Mouse (Mus musculus) kidney, postnatal 14 days (tissue): ENCODE results near the gene Tulp1.
A peak's percentile ranks its signal among the peaks of the same experiment; 100 is the strongest.
"Not testable (repeated sequence)": the region's sequence is repeated elsewhere in the genome, so short reads cannot be mapped to it uniquely, and the experiment has no call there.

Experiments
- DNase-seq: peaks from one replicate; pipeline ENCODE4 v3.0.0; 2022; ENCODE audit warnings: mixed read lengths

The Tulp1 gene

DNA sequence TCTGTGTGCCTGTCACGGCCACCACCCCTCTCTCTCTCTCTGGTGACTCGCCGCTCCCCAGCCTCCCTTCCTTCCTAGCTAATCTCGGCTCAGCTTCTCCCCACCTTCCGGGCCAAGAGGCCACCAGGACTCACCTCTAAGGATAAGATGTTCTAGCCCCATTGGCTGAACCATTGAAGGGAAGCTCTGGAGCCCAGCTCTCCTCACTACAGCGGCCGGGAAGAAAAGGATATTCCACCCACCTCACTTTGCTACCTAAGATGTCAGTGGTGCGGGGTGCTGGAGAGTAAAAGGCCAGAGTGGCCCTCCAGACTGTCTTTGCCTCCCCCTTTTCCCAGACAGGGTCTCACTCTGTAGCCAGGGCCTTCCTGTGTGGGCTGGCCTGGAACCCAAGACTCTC lies at the start of gene Tulp1:
Gene Tulp1 (minus strand): TSS at position 101 of the 400 bp plus-strand sequence.
- DNase-seq = no peak

DNA sequence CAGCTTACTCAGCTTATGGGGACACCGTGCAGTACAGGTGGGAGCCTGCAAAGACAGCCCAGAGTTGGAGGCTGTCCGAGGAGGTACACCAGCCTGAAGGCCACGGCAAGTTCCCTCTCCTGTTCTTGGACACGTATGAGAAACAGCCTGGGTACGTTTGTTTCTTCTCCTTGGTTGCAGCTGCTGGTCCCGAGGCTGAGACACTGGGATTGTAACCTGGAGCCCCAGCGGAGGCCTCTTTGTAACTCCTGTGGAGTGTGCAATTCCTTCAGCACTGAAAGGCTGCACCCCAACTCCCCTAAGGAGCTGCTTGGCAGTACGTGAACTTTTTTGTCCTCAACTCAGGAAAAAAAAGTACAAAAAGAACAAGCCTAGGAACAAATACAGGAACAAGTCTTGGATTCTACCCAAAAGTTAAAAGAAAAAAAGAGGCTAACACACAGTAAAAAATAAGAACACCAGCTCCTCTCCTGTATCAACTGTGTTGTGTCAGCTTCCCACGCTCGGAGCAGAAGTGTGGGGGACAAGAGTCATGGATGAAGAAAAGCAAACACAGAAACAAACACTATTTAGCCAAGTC lies 46.4 kb upstream of the Tulp1 start:
- DNase-seq = no peak

DNA sequence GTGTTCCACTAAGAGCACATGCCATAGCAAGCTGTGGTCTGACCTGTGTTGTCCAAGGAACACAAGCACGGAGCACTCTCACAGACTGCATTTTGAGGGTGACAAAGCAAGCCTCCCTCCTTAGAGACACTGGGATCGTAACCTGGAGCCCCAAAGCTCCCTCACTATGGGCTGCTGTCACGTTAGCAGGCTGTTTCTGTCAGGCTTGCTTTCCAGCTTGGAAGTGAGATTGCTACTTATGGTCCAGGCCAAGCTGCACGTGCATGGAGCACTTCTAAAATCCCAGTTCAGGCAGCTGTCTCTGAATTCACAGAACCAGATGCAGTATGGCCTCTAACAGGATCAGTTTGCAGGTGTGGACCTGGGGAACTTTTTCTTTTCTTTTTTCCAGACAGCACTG lies 45.7 kb upstream of the Tulp1 start:
- no peak for DNase-seq

DNA sequence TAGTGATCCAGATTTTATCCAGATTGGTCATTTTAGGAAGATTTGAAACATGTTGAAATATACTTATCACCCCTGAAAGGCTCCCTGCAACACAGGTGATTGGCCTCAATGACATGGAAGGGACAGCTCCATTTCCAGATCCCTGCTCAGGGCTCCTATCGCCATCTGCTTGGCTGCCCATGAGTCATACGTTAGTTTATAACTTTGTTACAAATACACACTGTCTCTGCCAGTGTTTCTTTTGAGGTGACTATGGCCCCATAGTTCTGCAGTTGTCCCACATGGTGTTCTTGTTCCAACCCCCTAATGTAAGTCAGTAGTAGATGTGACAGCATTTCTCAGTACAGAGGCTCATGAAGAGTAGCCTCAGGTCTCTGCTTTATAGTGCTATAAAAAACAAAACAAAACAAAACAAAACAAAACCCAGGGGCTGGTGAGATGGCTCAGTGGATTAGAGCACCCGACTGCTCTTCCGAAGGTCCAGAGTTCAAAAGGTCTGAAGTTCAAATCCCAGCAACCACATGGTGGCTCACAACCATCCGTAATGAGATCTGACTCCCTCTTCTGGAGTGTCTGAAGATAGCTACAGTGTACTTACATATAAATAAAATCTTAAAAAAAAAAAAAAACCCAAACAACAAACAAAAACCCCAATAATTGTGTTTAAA lies 43.4 kb upstream of the Tulp1 start:
- DNase-seq = no peak

- peak; percentile 88 for DNase-seq
Observed at GRCm38 (mm10) chr17:28407418-28408250, 42.6 kb upstream of the Tulp1 start.

DNA sequence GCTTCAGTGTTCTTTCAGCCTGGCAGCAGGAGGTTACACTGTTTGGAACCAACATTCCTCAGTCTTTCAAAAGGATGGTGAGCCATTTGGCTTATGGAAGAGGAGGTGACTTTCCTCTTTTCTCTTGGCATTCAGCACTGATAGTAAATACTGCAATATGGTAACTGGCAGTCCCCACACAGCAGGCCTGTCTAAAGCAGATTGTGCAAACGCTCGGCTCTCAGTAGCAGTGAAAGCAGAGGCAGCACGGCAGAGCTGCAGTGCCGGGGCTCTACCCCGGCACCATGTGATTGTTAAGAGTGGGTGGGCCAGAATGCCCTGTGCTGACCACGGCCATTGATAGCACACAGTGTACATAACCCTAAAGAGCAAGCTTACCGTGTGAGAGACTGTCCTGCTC lies 41.4 kb upstream of the Tulp1 start:
- no peak for DNase-seq

DNA sequence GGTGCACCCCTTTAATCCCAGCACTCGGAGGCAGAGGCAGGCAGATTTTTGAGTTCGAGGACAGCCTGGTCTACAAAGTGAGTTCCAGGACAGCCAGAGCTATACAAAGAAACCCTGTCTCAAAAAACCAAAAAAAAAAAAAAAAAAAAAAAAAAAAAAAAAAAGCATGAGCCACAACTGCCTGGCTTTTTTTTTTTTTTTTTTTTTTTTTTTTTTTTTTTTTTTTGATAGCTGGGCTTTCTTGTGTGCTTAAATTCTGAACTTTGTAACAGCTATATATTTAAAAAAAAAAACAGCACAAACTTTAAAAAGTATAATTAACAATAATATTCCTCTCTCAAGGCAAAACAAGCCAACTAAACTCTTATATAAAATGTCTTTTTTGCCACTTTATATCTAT lies 39.7 kb upstream of the Tulp1 start:
- not testable (repeated sequence) for DNase-seq

DNA sequence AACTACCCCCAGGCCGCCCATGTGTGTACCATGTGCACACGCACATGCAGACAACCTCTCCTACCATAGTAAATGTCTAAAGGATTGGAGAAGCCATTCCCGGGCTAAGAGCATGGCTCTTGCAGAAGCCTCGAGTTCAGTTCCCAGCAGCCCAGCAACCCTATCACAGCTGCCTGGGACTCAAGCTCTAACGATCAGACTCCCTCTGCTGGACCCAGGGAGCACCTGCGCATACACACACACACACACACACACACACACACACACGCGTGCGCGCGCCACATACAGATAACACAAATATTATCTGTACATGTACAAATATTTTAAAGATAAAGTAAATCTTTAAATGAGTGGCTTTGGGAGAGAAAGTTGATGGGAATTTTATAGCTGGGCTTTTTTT lies 39.3 kb upstream of the Tulp1 start:
- no peak for DNase-seq

DNA sequence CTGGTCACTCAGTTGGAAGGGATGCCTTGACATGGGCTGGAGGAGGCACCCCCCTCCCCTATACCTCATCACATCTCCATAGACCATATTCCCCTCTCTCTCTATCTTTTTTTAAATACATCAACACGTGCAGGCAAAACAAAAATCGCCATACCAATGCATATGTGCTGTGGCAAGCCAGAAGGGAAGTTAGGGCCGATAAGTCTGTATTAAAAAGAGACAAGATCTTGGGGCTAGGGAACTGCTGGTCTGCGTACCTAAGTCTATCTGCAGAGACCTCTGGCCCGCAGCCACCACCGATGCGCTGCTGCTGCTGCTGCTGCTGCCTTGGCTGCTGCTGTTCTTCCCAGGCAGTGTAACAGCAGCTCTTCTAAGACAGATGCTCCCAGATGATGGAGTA lies 30.0 kb upstream of the Tulp1 start:
- DNase-seq = no peak

DNA sequence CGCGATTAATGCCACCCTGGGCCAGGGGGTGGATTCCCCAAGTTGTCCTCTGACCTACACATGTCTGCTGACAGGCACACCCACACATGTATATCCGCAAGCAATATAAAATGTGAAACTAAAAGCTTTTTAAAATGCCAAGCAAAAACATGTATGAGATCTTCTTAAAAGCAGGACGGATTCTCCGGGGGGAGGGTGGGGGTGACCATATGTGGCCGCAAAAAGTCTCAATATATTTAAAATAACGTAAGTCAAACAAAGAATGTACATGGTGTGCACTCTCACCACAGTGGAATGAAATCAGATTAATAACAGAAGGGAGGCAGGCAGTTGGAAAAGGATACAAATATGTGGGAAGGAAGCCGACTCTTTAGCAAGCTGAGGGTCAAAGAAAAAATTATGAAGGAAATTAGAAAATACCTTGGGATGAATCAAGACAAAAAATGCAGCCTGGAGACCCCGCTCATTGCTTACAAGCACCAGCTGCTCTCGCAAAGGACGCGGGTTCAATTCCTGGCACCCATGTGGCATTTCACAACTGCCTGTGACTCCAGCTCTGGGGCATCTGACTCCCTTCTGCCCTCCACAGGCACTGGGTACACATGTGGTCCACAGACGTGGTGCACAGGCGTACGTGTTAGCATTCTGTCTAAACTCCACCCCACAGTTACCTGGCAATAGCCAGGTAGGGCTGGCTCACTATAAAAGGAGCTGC lies 29.2 kb upstream of the Tulp1 start:
- no peak for DNase-seq

- DNase-seq = no peak
Observed at GRCm38 (mm10) chr17:28391568-28392432, 26.8 kb upstream of the Tulp1 start.

- DNase-seq = no peak
Observed at GRCm38 (mm10) chr17:28388534-28388933, 23.5 kb upstream of the Tulp1 start.

DNA sequence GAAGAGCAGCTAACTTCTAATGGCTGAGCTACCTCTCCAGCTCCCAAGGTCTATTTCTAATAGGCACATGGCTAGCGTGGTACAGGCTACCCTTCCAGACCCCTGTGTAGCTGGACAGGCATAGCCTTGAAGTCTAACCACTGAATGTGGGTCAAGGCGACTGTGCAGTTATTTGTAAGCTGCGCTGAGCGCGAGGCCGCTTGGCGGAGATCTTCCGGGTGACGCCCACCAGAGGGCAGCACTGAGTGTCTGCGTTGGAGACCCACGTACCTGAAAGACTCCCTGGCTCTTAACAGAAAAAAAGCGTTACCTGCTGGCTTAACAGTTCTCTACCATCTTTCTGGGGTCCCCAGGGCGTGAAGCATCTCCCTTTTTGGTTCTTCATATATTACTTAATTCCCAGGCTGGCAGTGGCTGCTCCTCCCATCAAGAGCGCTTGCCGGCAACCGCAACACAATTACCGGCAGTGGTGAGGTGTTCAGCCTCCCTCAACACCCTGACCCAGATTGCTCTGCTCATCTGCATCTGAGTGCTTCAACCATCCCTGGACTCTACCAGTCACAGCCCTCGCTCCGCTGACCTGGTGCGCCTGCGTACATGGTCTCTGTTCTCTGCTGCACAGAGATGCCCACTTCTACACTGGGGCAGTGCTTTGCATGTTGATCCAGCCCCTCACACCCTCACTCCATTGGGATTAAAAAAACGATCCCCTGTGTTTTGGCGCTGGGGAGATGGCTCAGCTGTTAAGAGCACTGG lies 21.3 kb upstream of the Tulp1 start:
- peak; percentile 86 for DNase-seq

- no peak for DNase-seq
Observed at GRCm38 (mm10) chr17:28384298-28384697, 19.3 kb upstream of the Tulp1 start.

GRCm38 (mm10) chr17:28380255-28380654 lies 15.2 kb upstream of the Tulp1 start:
- no peak for DNase-seq

GRCm38 (mm10) chr17:28375592-28376061 lies 10.6 kb upstream of the Tulp1 start:
- DNase-seq = no peak

DNA sequence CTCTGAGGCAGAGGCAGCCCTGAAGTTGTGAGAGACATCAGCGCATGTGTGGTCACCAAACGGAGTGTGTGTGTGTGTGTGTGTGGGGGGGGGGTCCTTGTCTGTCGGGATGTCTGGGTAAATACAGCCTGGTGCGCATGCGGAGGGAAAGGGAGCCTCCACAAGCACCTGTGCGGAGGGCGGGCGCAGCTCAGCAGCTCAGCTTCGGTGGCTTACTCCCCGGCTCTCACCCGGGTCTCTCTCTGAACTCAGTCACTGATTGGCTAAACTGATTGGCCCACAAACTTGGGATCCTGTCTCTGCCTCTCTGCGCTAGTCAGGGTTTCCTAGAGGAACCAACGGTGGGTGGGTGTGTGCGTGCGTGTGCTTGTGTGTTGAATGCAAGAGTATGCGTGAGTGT lies 9.5 kb upstream of the Tulp1 start:
- no peak for DNase-seq

DNA sequence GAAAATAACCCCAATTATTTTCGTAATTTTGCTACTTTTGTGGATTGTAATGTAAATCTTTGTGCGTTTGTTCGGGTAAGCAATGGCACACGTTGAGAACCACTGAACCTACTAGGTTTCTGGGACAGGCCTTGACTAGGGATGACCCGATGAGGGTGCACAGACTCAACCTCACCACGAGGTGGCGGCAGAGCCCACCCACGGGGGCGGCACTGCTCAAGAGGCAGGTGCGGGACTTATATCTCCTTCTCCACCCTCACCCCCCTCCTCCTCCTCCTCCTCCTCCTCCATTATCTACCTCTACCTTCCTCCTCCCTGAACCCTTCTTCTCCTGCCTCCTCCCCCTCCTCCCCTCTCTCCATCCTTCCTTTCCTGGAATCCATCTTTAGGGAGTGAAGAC lies 8.8 kb upstream of the Tulp1 start:
- DNase-seq = peak; percentile 41

- no peak for DNase-seq
Observed at GRCm38 (mm10) chr17:28371941-28372340, 6.9 kb upstream of the Tulp1 start.

DNA sequence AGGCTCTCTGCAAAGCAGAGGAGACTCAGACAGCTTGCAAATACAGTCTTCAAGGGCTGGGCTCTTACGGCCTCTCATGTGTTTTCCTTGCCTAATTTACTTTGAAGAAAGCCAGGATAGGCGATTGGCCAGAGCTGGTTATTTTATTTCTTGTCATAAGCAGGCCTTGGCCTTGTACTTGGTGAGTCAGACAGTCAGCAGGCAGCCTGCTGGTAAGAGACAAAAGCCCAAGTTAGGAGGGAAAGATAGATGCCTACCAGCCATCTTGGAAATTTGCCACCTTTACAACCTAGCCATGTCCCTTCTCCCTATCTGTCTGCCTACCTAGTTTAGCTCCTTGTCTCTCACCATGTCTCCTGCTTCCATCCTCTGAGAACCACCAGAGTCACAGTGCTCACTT lies 6.3 kb upstream of the Tulp1 start:
- no peak for DNase-seq

DNA sequence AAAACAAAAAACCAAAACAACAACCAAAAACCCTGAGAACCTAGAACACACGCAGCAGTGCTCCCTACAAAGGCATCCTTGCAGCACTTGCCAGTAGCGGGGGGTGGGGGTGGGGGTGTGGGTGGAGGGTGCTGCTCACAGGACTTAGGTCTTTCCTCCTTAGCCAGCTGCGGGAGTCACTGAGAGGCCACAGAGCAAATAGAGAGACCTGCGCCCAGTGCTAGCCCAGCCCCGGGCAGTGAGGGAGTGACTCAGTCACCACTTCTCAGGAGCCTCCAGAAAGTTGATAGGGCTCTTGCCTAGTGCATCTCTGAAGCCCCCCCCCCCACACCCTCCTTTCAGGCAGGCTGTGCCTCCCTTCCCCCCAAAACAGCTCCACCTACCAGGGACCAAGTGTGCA lies 4.0 kb upstream of the Tulp1 start:
- DNase-seq = no peak

GRCm38 (mm10) chr17:28368449-28368848 lies 3.4 kb upstream of the Tulp1 start:
- peak; percentile 88 for DNase-seq
